13 mouse cellular contexts compared by ENCODE assay signal in genomic region chr13:43295684-43296083, GRCm38 (mm10). TPM values are rescaled to one million over a fixed set of nuclear protein-coding genes. Genes with fewer than 3 reads are reported as not detected.
A peak's percentile ranks its signal among the peaks of the same experiment; 100 is the strongest.
DNase-seq lines count a peak whose midpoint lies in the region; ATAC-seq and TF ChIP-seq lines count a peak whose summit lies in the region.
"Had no signal": no experiment of that assay in that cellular context is flagged by ENCODE, and none has a peak within 500 bp of the region (broad histone marks: within the 10 kb centered on the region; RNA-seq: fewer than 3 reads in every experiment).

No protein-coding gene starts in this region.

- H3K27me3 ChIP-seq in spleen, adult 2 months (ENCODE audit: control insufficient read depth, insufficient read depth, low read length): no peaks in the 10 kb centered on the region
- peaks cover 39% of the 10 kb centered on the region for H3K27me3 ChIP-seq in hindbrain, embryonic 10.5 days (ENCODE audit: insufficient read depth, poor library complexity, severe bottlenecking)
- H3K27me3 ChIP-seq in midbrain, embryonic 14.5 days (ENCODE audit: control insufficient read depth, insufficient read depth, low read length): no peaks in the 10 kb centered on the region
- H3K27me3 ChIP-seq: hindbrain, embryonic 15.5 days had no signal

- no peak for TF ChIP-seq CTCF in spleen, adult 2 months (IDR thresholded peaks at IDR 0.05; ENCODE audit: extremely low read depth, insufficient read depth, insufficient read length, insufficient replicate concordance)

- 31% methylated on average over 7 of the region's 7 CpGs for WGBS in spleen, adult 2 months
- 87% methylated on average over 7 of the region's 7 CpGs for WGBS in hindbrain, embryonic 10.5 days
- 90% methylated on average over 7 of the region's 7 CpGs for WGBS in midbrain, embryonic 14.5 days

- H3K4me2 ChIP-seq in midbrain, embryonic 14.5 days (ENCODE audit: low read length): no peak overlapping the region
- H3K4me2 ChIP-seq: hindbrain, embryonic 15.5 days had no signal

- H3K4me3 ChIP-seq in brown adipose tissue, adult 24 weeks (ENCODE audit: insufficient read depth, low read depth, low read length): peak overlapping the region; percentile 17; the same call in 1 of the 2 replicates
- no peak overlapping the region for H3K4me3 ChIP-seq in spleen, adult 2 months (ENCODE audit: extremely low read depth, insufficient read depth, insufficient read length)
- H3K4me3 ChIP-seq in hindbrain, embryonic 10.5 days: no peak overlapping the region
- H3K4me3 ChIP-seq in midbrain, embryonic 14.5 days (replicated peaks; ENCODE audit: low read depth, low read length): no peak overlapping the region
- H3K4me3 ChIP-seq: erythroblast, embryonic 14.5 days; heart, embryonic 10.5 days; hindbrain, embryonic 15.5 days had no signal

- TF ChIP-seq POLR2A in spleen, adult 2 months (IDR thresholded peaks at IDR 0.05; ENCODE audit: low read depth, low read length): no peak

- DNase-seq in cerebellum, adult 9-10 months: peak; percentile 48
- no peak for DNase-seq in cerebellum, postnatal 10 days
- DNase-seq in lung, postnatal 25 days (ENCODE audit: low spot score): peak; percentile 58
- DNase-seq in lung, adult 18-20 months: no peak
- peak; percentile 40 to 57 for DNase-seq in spleen, adult 2 months (ENCODE audit: low read depth in 1 of 2, low spot score in 2 of 2)
- no peak for DNase-seq in hindbrain, embryonic 10.5 days (ENCODE audit: low spot score)
- no peak for DNase-seq in midbrain, embryonic 14.5 days
- DNase-seq: thymus, postnatal 4 days had no signal

- peaks cover 29% of the 10 kb centered on the region for H3K4me1 ChIP-seq in brown adipose tissue, adult 24 weeks (ENCODE audit: control insufficient read depth, insufficient read depth, insufficient read length, low read length)
- peaks cover 12% of the 10 kb centered on the region; the same call in 1 of the 2 replicates for H3K4me1 ChIP-seq in spleen, adult 2 months (ENCODE audit: control insufficient read depth, insufficient read depth, insufficient read length)
- no peaks in the 10 kb centered on the region; the same call in 1 of the 2 replicates for H3K4me1 ChIP-seq in hindbrain, embryonic 10.5 days (replicated peaks)
- peaks cover 14% of the 10 kb centered on the region for H3K4me1 ChIP-seq in midbrain, embryonic 14.5 days (ENCODE audit: control insufficient read depth, insufficient read depth, low read length)

- no peaks in the 10 kb centered on the region for H3K36me3 ChIP-seq in spleen, adult 2 months (ENCODE audit: control insufficient read depth, insufficient read depth, low read length)
- H3K36me3 ChIP-seq in hindbrain, embryonic 10.5 days: no peaks in the 10 kb centered on the region
- H3K36me3 ChIP-seq in midbrain, embryonic 14.5 days (ENCODE audit: control insufficient read depth, insufficient read depth, low read length): no peaks in the 10 kb centered on the region
- H3K36me3 ChIP-seq: hindbrain, embryonic 15.5 days had no signal

- H3K27ac ChIP-seq in brown adipose tissue, adult 24 weeks (replicated peaks; ENCODE audit: low read depth, low read length): peak overlapping the region; percentile 94
- peak overlapping the region; percentile 32; the same call in 1 of the 2 replicates for H3K27ac ChIP-seq in spleen, adult 2 months (ENCODE audit: insufficient read depth, low read length)
- no peak overlapping the region for H3K27ac ChIP-seq in hindbrain, embryonic 10.5 days
- H3K27ac ChIP-seq in midbrain, embryonic 14.5 days (replicated peaks; ENCODE audit: low read depth, low read length): no peak overlapping the region
- H3K27ac ChIP-seq: heart, embryonic 10.5 days; hindbrain, embryonic 15.5 days; macrophage had no signal

- ATAC-seq in midbrain, embryonic 14.5 days (ENCODE audit: low FRiP score, low TSS enrichment): no peak

- H3K9me3 ChIP-seq in hindbrain, embryonic 10.5 days: no peaks in the 10 kb centered on the region
- H3K9me3 ChIP-seq in midbrain, embryonic 14.5 days (ENCODE audit: control insufficient read depth, low read length): no peaks in the 10 kb centered on the region
- H3K9me3 ChIP-seq: heart, embryonic 10.5 days; hindbrain, embryonic 15.5 days had no signal

- H3K9ac ChIP-seq in midbrain, embryonic 14.5 days (replicated peaks; ENCODE audit: low read length): no peak overlapping the region
- H3K9ac ChIP-seq: hindbrain, embryonic 15.5 days had no signal

RNA-seq across cellular contexts. Expression of gene Gfod1, which starts 8.3 kb away (rescaled TPM):
- 4.4 and 7.7 TPM in 2 replicates for polyA plus RNA-seq in brown adipose tissue, adult 24 weeks (2012; ENCODE audit: insufficient read depth, insufficient read length, missing spikeins)
- 2.8 and 3.5 TPM in 2 replicates for polyA plus RNA-seq in spleen, adult 2 months (2012; rRNA removed)
- 0.43 and 0.46 TPM in 2 replicates for polyA plus RNA-seq in hindbrain, embryonic 10.5 days (2016; fragmentation: Nextera tagmentation; extraction: Ambion mirVana)
- polyA plus RNA-seq in midbrain, embryonic 14.5 days (2014; fragmentation: Nextera tagmentation; extraction: Ambion mirVana): 3.7 and 4.7 TPM in 2 replicates

Comparison
In these comparisons a context has a peak if more than half of its experiments do, and no peak if none do; other contexts are left out.
1. DNase-seq: peak in cerebellum, adult 9-10 months (single experiment), lung, postnatal 25 days (single experiment) and spleen, adult 2 months (2 of 2); none in cerebellum, postnatal 10 days (0 of 2), lung, adult 18-20 months (0 of 2), hindbrain, embryonic 10.5 days (single experiment) and midbrain, embryonic 14.5 days (single experiment).
2. H3K27ac ChIP-seq: peak in brown adipose tissue, adult 24 weeks (single experiment) and spleen, adult 2 months (single experiment); none in hindbrain, embryonic 10.5 days (single experiment) and midbrain, embryonic 14.5 days (single experiment).